Mouse (Mus musculus) left cerebral cortex, postnatal 10 days (tissue): ENCODE results near the gene Clpx. TPM values are rescaled to one million over a fixed set of nuclear protein-coding genes. Genes with fewer than 3 reads are reported as not detected.

Source experiments
- DNase-seq, 2 experiments: peaks; one replicate each; pipeline ENCODE4 v3.0.0; 2021 to 2022; ENCODE audit warnings: low spot score in 2 of 2, mixed read lengths in 1 of 2; ENCODE audit errors: extremely low spot score in 1 of 2
- intact Hi-C: fragments of 180-260 bp; cut with DNase I; formaldehyde crosslinking; loops from one replicate; pipeline ENCODE4 v1.15.1; 2025
- total RNA-seq, 2 experiments: library from RNA; stranded (reverse); gene quantifications; 2 replicates each; pipeline ENCODE4 v1.2.3; 2021

Gene Clpx
- total RNA-seq, 2 experiments from 2014 or later, result 25.3 to 25.4 TPM

- DNase-seq, result peak; percentile 33 to 62
- intact Hi-C loops, result loop anchor here (10.0 kb wide), 1 partner anchor 59 kb away; the partner anchor contains the start of gene Mtfmt
Observed at GRCm38 (mm10) chr9:65375163-65375934, 81.3 kb downstream of the Clpx start.

Other genes starting within 250 kb of the Clpx start
- 10 to 100 TPM; 25.5 to 29.2 TPM for gene Igdcc4, start 192.8 kb upstream of the Clpx start, total RNA-seq
- gene Igdcc3, start 153.1 kb upstream of the Clpx start, total RNA-seq, result 1 to 10 TPM; 2.5 to 4.2 TPM
- gene Parp16, start 98.9 kb upstream of the Clpx start, total RNA-seq, result 1 to 10 TPM; 4.1 to 4.6 TPM
- gene Cilp, start 29.1 kb upstream of the Clpx start, total RNA-seq, result under 1 TPM; 0.08 to 0.09 TPM
- gene Pdcd7, start 51.8 kb downstream of the Clpx start, total RNA-seq, result 10 to 100 TPM; 23.1 to 23.7 TPM
- 1 to 10 TPM; 2.5 to 4.7 TPM for gene Ubap1l, start 66.8 kb downstream of the Clpx start, total RNA-seq
- under 1 TPM in 1 of 2 experiments, not detected in 1; 0.26 TPM for gene Kbtbd13, start 97.4 kb downstream of the Clpx start, total RNA-seq
- gene Rasl12, start 104.2 kb downstream of the Clpx start, total RNA-seq, result 1 to 10 TPM; 2.6 to 2.8 TPM
- not detected for gene Slc51b, start 128.7 kb downstream of the Clpx start, total RNA-seq
- gene Mtfmt, start 141.5 kb downstream of the Clpx start, total RNA-seq, result 10 to 100 TPM; 19.5 to 21.2 TPM
- 10 to 100 TPM; 29.3 to 32.5 TPM for gene Spg21, start 166.7 kb downstream of the Clpx start, total RNA-seq
- gene Ankdd1a, start 225.9 kb downstream of the Clpx start, total RNA-seq, result 1 to 10 TPM; 2.7 to 3.4 TPM